Mouse (Mus musculus) intestine, embryonic 14.5 days (tissue): ENCODE results near the gene Exoc3l. TPM values are rescaled to one million over a fixed set of nuclear protein-coding genes. Genes with fewer than 3 reads are reported as not detected.
A peak's percentile ranks its signal among the peaks of the same experiment; 100 is the strongest.

Experiments
- ATAC-seq: fragments of 200-750 bp; cut with Nextera tagmentation; replicated peaks from 2 replicates; pipeline ENCODE4 v1.8.0; 2017; ENCODE audit warnings: low read depth, moderate number of reproducible peaks, moderate TSS enrichment, moderate library complexity; ENCODE audit not compliant: low FRiP score, low TSS enrichment
- DNase-seq: peaks from one replicate; pipeline ENCODE4 v3.0.0-alpha.2; 2018; ENCODE audit warnings: low spot score
- H3K27ac ChIP-seq: fragments of 300-500 bp; sonication (generic); 2 replicates; pipeline ENCODE4 v1.5.1; 2014; ENCODE audit warnings: low read depth, mild to moderate bottlenecking, control low read depth
- H3K27me3 ChIP-seq: fragments of 300-500 bp; sonication (generic); replicated peaks from 2 replicates; pipeline ENCODE4 v1.6.1; 2014; ENCODE audit warnings: low read length, control low read depth; ENCODE audit not compliant: control insufficient read depth, insufficient read depth
- H3K36me3 ChIP-seq: fragments of 300-500 bp; sonication (generic); 2 replicates; pipeline ENCODE4 v1.6.1; 2014; ENCODE audit warnings: low read length, control low read depth; ENCODE audit not compliant: control insufficient read depth, insufficient read depth
- H3K4me1 ChIP-seq: fragments of 300-500 bp; sonication (generic); replicated peaks from 2 replicates; pipeline ENCODE4 v1.6.1; 2014; ENCODE audit warnings: low read length, control low read depth, mixed read lengths; ENCODE audit not compliant: control insufficient read depth, insufficient read depth
- H3K4me2 ChIP-seq: fragments of 300-500 bp; sonication (generic); 2 replicates; pipeline ENCODE4 v1.6.1; 2014; ENCODE audit warnings: low read length
- H3K4me3 ChIP-seq: fragments of 300-500 bp; sonication (generic); 2 replicates; pipeline ENCODE4 v1.5.1; 2014; ENCODE audit warnings: low read depth, low read length, control low read depth, mixed read lengths
- H3K9ac ChIP-seq: fragments of 300-500 bp; sonication (generic); 2 replicates; pipeline ENCODE4 v1.6.1; 2014; ENCODE audit warnings: mild to moderate bottlenecking, low read length
- H3K9me3 ChIP-seq: fragments of 300-500 bp; sonication (generic); 2 replicates; pipeline ENCODE4 v1.6.1; 2016; ENCODE audit warnings: low read length, control low read depth; ENCODE audit not compliant: control insufficient read depth
- WGBS: fragments of 180-500 bp; shearing (Covaris S2); extraction: QIAGEN DNeasy Blood & Tissue Kit; methylation state at CpG from one replicate; pipeline ENCODE4 v1.1.7; 2014; 5-methylcytosine and 5-hydroxymethylcytosine counted together
- polyA plus RNA-seq: library from polyadenylated mRNA; unstranded; fragments of >200 nt; fragmentation: Nextera tagmentation; extraction: Ambion mirVana; gene quantifications from 2 replicates; pipeline ENCODE4 v1.2.1, GENCODE M21; 2014

Gene Exoc3l
- polyA plus RNA-seq, 1 experiment from 2014 or later: 10.1 TPM

- no peaks in the 10 kb centered on the region for H3K27me3 ChIP-seq
- H3K4me2 ChIP-seq: no peak overlapping the region
- H3K4me3 ChIP-seq: no peak overlapping the region
- H3K9ac ChIP-seq: no peak overlapping the region
- H3K36me3 ChIP-seq: peaks cover 32% of the 10 kb centered on the region
- H3K4me1 ChIP-seq: peaks cover 16% of the 10 kb centered on the region
- H3K9me3 ChIP-seq: no peaks in the 10 kb centered on the region
- ATAC-seq (no peak), DNase-seq (no peak)
- 84% methylated on average over 4 of the region's 4 CpGs for WGBS
- H3K27ac ChIP-seq: no peak overlapping the region
These were observed 27.3 kb upstream of the Exoc3l start for GRCm38 (mm10) chr8:105323183-105323582.

GRCm38 (mm10) chr8:105318662-105319190, 22.8 kb upstream of the Exoc3l start:
- peaks cover 69% of the 10 kb centered on the region for H3K36me3 ChIP-seq
- H3K27ac ChIP-seq: no peak overlapping the region
- WGBS: 85% methylated on average over 11 of the region's 11 CpGs
- H3K4me3 ChIP-seq: no peak overlapping the region
- DNase-seq (no peak), ATAC-seq (no peak)
- H3K4me2 ChIP-seq: no peak overlapping the region
- H3K9ac ChIP-seq: no peak overlapping the region
- no peaks in the 10 kb centered on the region for H3K4me1 ChIP-seq
- no peaks in the 10 kb centered on the region for H3K9me3 ChIP-seq
- H3K27me3 ChIP-seq: no peaks in the 10 kb centered on the region

GRCm38 (mm10) chr8:105317941-105318340, 22.0 kb upstream of the Exoc3l start:
- Histone ChIP-seq H3K4me3 (no peak overlapping the region), H3K4me2 (no peak overlapping the region), H3K4me1 (no peaks in the 10 kb centered on the region), H3K9ac (no peak overlapping the region), H3K27ac (no peak overlapping the region), H3K36me3 (peaks cover 74% of the 10 kb centered on the region), H3K27me3 (no peaks in the 10 kb centered on the region), H3K9me3 (no peaks in the 10 kb centered on the region)
- no peak for ATAC-seq
- no peak for DNase-seq
- 90% methylated on average over 4 of the region's 4 CpGs for WGBS

- Histone ChIP-seq H3K4me1 (no peaks in the 10 kb centered on the region), H3K9ac (no peak overlapping the region), H3K4me3 (no peak overlapping the region), H3K27me3 (no peaks in the 10 kb centered on the region), H3K36me3 (peaks cover 77% of the 10 kb centered on the region), H3K4me2 (no peak overlapping the region), H3K9me3 (no peaks in the 10 kb centered on the region), H3K27ac (no peak overlapping the region)
- no peak for DNase-seq
- WGBS: 95% methylated on average over 18 of the region's 18 CpGs
- no peak for ATAC-seq
These were observed 19.3 kb upstream of the Exoc3l start for GRCm38 (mm10) chr8:105315073-105315769.

GRCm38 (mm10) chr8:105313622-105314402, 17.9 kb upstream of the Exoc3l start:
- H3K4me3 ChIP-seq: no peak overlapping the region
- 81% methylated on average over 9 of the region's 9 CpGs for WGBS

GRCm38 (mm10) chr8:105312891-105313481, 17.1 kb upstream of the Exoc3l start:
- WGBS: 91% methylated on average over 8 of the region's 8 CpGs
- H3K36me3 ChIP-seq: peaks cover 72% of the 10 kb centered on the region

More at GRCm38 (mm10) chr8:105313622-105314402, 17.9 kb upstream of the Exoc3l start:
- Histone ChIP-seq H3K9me3 (no peaks in the 10 kb centered on the region), H3K4me2 (no peak overlapping the region), H3K27ac (no peak overlapping the region), H3K9ac (no peak overlapping the region), H3K4me1 (no peaks in the 10 kb centered on the region), H3K36me3 (peaks cover 72% of the 10 kb centered on the region), H3K27me3 (no peaks in the 10 kb centered on the region)
- DNase-seq (no peak), ATAC-seq (no peak)

GRCm38 (mm10) chr8:105311718-105312117, 15.8 kb upstream of the Exoc3l start:
- no peaks in the 10 kb centered on the region for H3K9me3 ChIP-seq
- no peaks in the 10 kb centered on the region for H3K4me1 ChIP-seq
- H3K27ac ChIP-seq: no peak overlapping the region
- no peak overlapping the region for H3K4me2 ChIP-seq
- H3K36me3 ChIP-seq: peaks cover 68% of the 10 kb centered on the region
- no peaks in the 10 kb centered on the region for H3K27me3 ChIP-seq
- H3K4me3 ChIP-seq: no peak overlapping the region
- no peak for ATAC-seq
- 81% methylated on average over 1 of the region's 1 CpGs for WGBS
- H3K9ac ChIP-seq: no peak overlapping the region
- DNase-seq: no peak

More at GRCm38 (mm10) chr8:105312891-105313481, 17.1 kb upstream of the Exoc3l start:
- no peak overlapping the region for H3K4me2 ChIP-seq
- no peak overlapping the region for H3K27ac ChIP-seq
- no peaks in the 10 kb centered on the region for H3K9me3 ChIP-seq
- no peak overlapping the region for H3K9ac ChIP-seq
- H3K4me1 ChIP-seq: no peaks in the 10 kb centered on the region
- DNase-seq (no peak), ATAC-seq (0 out of 2 replicates have a peak, but pooled peaks have one; percentile 9)
- no peak overlapping the region for H3K4me3 ChIP-seq
- no peaks in the 10 kb centered on the region for H3K27me3 ChIP-seq

- no peaks in the 10 kb centered on the region for H3K27me3 ChIP-seq
- DNase-seq: no peak
- no peaks in the 10 kb centered on the region for H3K9me3 ChIP-seq
- H3K4me1 ChIP-seq: peaks cover 8% of the 10 kb centered on the region
- ATAC-seq: no peak
- no peak overlapping the region for H3K27ac ChIP-seq
- 84% methylated on average over 8 of the region's 8 CpGs for WGBS
- H3K36me3 ChIP-seq: peaks cover 52% of the 10 kb centered on the region
- no peak overlapping the region for H3K9ac ChIP-seq
- H3K4me2 ChIP-seq: no peak overlapping the region
- no peak overlapping the region for H3K4me3 ChIP-seq
These were observed 14.2 kb upstream of the Exoc3l start for GRCm38 (mm10) chr8:105310118-105310517.
